Mouse (Mus musculus) lung, embryonic 16.5 days (tissue): ENCODE results near the gene Iqcn. TPM values are rescaled to one million over a fixed set of nuclear protein-coding genes. Genes with fewer than 3 reads are reported as not detected.

Experiments
- ATAC-seq: fragments of 200-750 bp; cut with Nextera tagmentation; 2 replicates; pipeline ENCODE4 v1.8.0; 2017; ENCODE audit warnings: low read depth, mild to moderate bottlenecking, moderate library complexity
- H3K27ac ChIP-seq: fragments of 300-500 bp; sonication (generic); 2 replicates; pipeline ENCODE4 v1.5.1; 2014; ENCODE audit warnings: mild to moderate bottlenecking, control low read depth, low read length
- H3K27me3 ChIP-seq: fragments of 300-500 bp; sonication (generic); 2 replicates; pipeline ENCODE4 v1.6.1; 2014; ENCODE audit warnings: low read depth, low read length, mixed read lengths; ENCODE audit not compliant: control insufficient read depth, insufficient read depth
- H3K36me3 ChIP-seq: fragments of 300-500 bp; sonication (generic); 2 replicates; pipeline ENCODE4 v1.6.1; 2014; ENCODE audit warnings: low read length; ENCODE audit not compliant: control insufficient read depth, insufficient read depth
- H3K4me1 ChIP-seq: fragments of 300-500 bp; sonication (generic); replicated peaks from 2 replicates; pipeline ENCODE4 v1.6.1; 2014; ENCODE audit warnings: low read length, mixed read lengths; ENCODE audit not compliant: control insufficient read depth, insufficient read depth
- H3K4me2 ChIP-seq: fragments of 300-500 bp; sonication (generic); 2 replicates; pipeline ENCODE4 v1.6.1; 2014; ENCODE audit warnings: low read depth, low read length, control low read depth
- H3K4me3 ChIP-seq: fragments of 300-500 bp; sonication (generic); 2 replicates; pipeline ENCODE4 v1.5.1; 2014; ENCODE audit warnings: mild to moderate bottlenecking, low read length, control low read depth
- H3K9ac ChIP-seq: fragments of 300-500 bp; sonication (generic); 2 replicates; pipeline ENCODE4 v1.6.1; 2014; ENCODE audit warnings: low read length, control low read depth
- H3K9me3 ChIP-seq: fragments of 300-500 bp; sonication (generic); 2 replicates; pipeline ENCODE4 v1.6.1; 2016; ENCODE audit warnings: low read length; ENCODE audit not compliant: control insufficient read depth
- WGBS: fragments of 180-500 bp; shearing (Covaris S2); extraction: QIAGEN DNeasy Blood & Tissue Kit; methylation state at CpG from one replicate; pipeline ENCODE4 v1.1.7; 2014; 5-methylcytosine and 5-hydroxymethylcytosine counted together
- polyA plus RNA-seq: library from polyadenylated mRNA; unstranded; fragments of >200 nt; fragmentation: Nextera tagmentation; extraction: Ambion mirVana; gene quantifications from 2 replicates; pipeline ENCODE4 v1.2.1, GENCODE M21; 2015

Gene Iqcn
- polyA plus RNA-seq, 1 experiment from 2014 or later: not detected

- ATAC-seq: no peak
- Histone ChIP-seq H3K4me1 (no peaks in the 10 kb centered on the region; the same call in 1 of the 2 replicates), H3K36me3 (no peaks in the 10 kb centered on the region), H3K4me3 (no peak overlapping the region), H3K27me3 (peaks cover 3% of the 10 kb centered on the region; the same call in 1 of the 2 replicates), H3K9ac (no peak overlapping the region), H3K27ac (no peak overlapping the region), H3K9me3 (no peaks in the 10 kb centered on the region), H3K4me2 (no peak overlapping the region)
- WGBS: 46% methylated on average over 9 of the region's 9 CpGs
Observed at GRCm38 (mm10) chr8:70719796-70720270, 16.6 kb downstream of the Iqcn start.

GRCm38 (mm10) chr8:70720739-70721138 lies 17.5 kb downstream of the Iqcn start:
- Histone ChIP-seq H3K27ac (no peak overlapping the region), H3K4me3 (no peak overlapping the region), H3K4me2 (no peak overlapping the region), H3K4me1 (no peaks in the 10 kb centered on the region; the same call in 1 of the 2 replicates), H3K9me3 (no peaks in the 10 kb centered on the region), H3K27me3 (peaks cover 3% of the 10 kb centered on the region; the same call in 1 of the 2 replicates), H3K9ac (no peak overlapping the region), H3K36me3 (no peaks in the 10 kb centered on the region)
- ATAC-seq: 0 out of 2 replicates have a peak, but pooled peaks have one; percentile 24
- 4% methylated on average over 3 of the region's 3 CpGs for WGBS

- H3K9me3 ChIP-seq: no peaks in the 10 kb centered on the region
- H3K4me2 ChIP-seq: no peak overlapping the region
- no peaks in the 10 kb centered on the region for H3K36me3 ChIP-seq
- H3K4me1 ChIP-seq: no peaks in the 10 kb centered on the region; the same call in 1 of the 2 replicates
- H3K27me3 ChIP-seq: peaks cover 7% of the 10 kb centered on the region; the same call in 1 of the 2 replicates
- ATAC-seq: no peak
- 78% methylated on average over 8 of the region's 8 CpGs for WGBS
- no peak overlapping the region for H3K4me3 ChIP-seq
- H3K27ac ChIP-seq: no peak overlapping the region
- H3K9ac ChIP-seq: no peak overlapping the region
Observed at GRCm38 (mm10) chr8:70721601-70722000, 18.3 kb downstream of the Iqcn start.

GRCm38 (mm10) chr8:70723486-70724210 lies 20.4 kb downstream of the Iqcn start, which contains the start of gene Pde4c:
Gene Pde4c, plus strand, starts transcription at chr8:70723720.
- peaks cover 11% of the 10 kb centered on the region; the same call in 1 of the 2 replicates for H3K27me3 ChIP-seq
- WGBS: 37% methylated on average over 7 of the region's 7 CpGs
- no peak within 1 kb of the TSS for H3K4me2 ChIP-seq
- no peaks in the 10 kb centered on the region for H3K9me3 ChIP-seq
- H3K36me3 ChIP-seq: no peaks in the 10 kb centered on the region
- ATAC-seq: peak; percentile 34; the same call in 1 of the 2 replicates
- H3K4me1 ChIP-seq: no peaks in the 10 kb centered on the region; the same call in 1 of the 2 replicates
- H3K27ac ChIP-seq: no peak within 1 kb of the TSS
- H3K9ac ChIP-seq: no peak within 1 kb of the TSS
- H3K4me3 ChIP-seq: no peak within 1 kb of the TSS

- no peak overlapping the region for H3K27ac ChIP-seq
- no peak overlapping the region for H3K4me3 ChIP-seq
- H3K36me3 ChIP-seq: no peaks in the 10 kb centered on the region
- no peak overlapping the region for H3K9ac ChIP-seq
- no peaks in the 10 kb centered on the region for H3K9me3 ChIP-seq
- H3K27me3 ChIP-seq: peaks cover 16% of the 10 kb centered on the region
- no peak for ATAC-seq
- H3K4me2 ChIP-seq: no peak overlapping the region
- H3K4me1 ChIP-seq: no peaks in the 10 kb centered on the region; the same call in 1 of the 2 replicates
- 67% methylated on average over 12 of the region's 12 CpGs for WGBS
Observed at GRCm38 (mm10) chr8:70724216-70724615, 21.0 kb downstream of the Iqcn start.

- WGBS: 21% methylated on average over 14 of the region's 14 CpGs
- peaks cover 23% of the 10 kb centered on the region for H3K27me3 ChIP-seq
- H3K9me3 ChIP-seq: no peaks in the 10 kb centered on the region
- peaks cover 4% of the 10 kb centered on the region; the same call in 1 of the 2 replicates for H3K4me1 ChIP-seq
- no peak overlapping the region for H3K9ac ChIP-seq
- no peak for ATAC-seq
- H3K36me3 ChIP-seq: no peaks in the 10 kb centered on the region
- no peak overlapping the region for H3K4me3 ChIP-seq
- no peak overlapping the region for H3K4me2 ChIP-seq
- no peak overlapping the region for H3K27ac ChIP-seq
Observed at GRCm38 (mm10) chr8:70725792-70726447, 22.7 kb downstream of the Iqcn start.

- whole genome bisulfite sequencing: 35% methylated on average over 11 of the region's 11 CpGs
- peaks cover 23% of the 10 kb centered on the region for H3K27me3 ChIP-seq
- H3K36me3 ChIP-seq: no peaks in the 10 kb centered on the region
Observed at GRCm38 (mm10) chr8:70726721-70727120, 23.5 kb downstream of the Iqcn start.

GRCm38 (mm10) chr8:70729808-70730475 lies 26.7 kb downstream of the Iqcn start:
- peak; percentile 36; the same call in 1 of the 2 replicates for ATAC-seq
- Histone ChIP-seq H3K27ac (no peak overlapping the region), H3K36me3 (no peaks in the 10 kb centered on the region), H3K9ac (peak overlapping the region; percentile 55), H3K9me3 (no peaks in the 10 kb centered on the region), H3K27me3 (peaks cover 23% of the 10 kb centered on the region), H3K4me1 (peaks cover 4% of the 10 kb centered on the region; the same call in 1 of the 2 replicates), H3K4me3 (peak overlapping the region; percentile 41), H3K4me2 (peak overlapping the region; percentile 57)
- WGBS: 2% methylated on average over 34 of the region's 34 CpGs

More at GRCm38 (mm10) chr8:70726721-70727120, 23.5 kb downstream of the Iqcn start:
- H3K4me2 ChIP-seq: no peak overlapping the region
- H3K4me1 ChIP-seq: peaks cover 4% of the 10 kb centered on the region; the same call in 1 of the 2 replicates
- H3K9ac ChIP-seq: no peak overlapping the region
- H3K27ac ChIP-seq: no peak overlapping the region
- H3K4me3 ChIP-seq: no peak overlapping the region
- no peaks in the 10 kb centered on the region for H3K9me3 ChIP-seq
- no peak for ATAC-seq
